Mouse (Mus musculus) spleen, postnatal 4 days (tissue): ENCODE measurements around the gene Thoc3.

Experiments
- DNase-seq, 2 experiments: peaks; one replicate each; pipeline ENCODE4 v3.0.0; 2022; ENCODE audit warnings: low spot score in 2 of 2

Gene Thoc3

DNA sequence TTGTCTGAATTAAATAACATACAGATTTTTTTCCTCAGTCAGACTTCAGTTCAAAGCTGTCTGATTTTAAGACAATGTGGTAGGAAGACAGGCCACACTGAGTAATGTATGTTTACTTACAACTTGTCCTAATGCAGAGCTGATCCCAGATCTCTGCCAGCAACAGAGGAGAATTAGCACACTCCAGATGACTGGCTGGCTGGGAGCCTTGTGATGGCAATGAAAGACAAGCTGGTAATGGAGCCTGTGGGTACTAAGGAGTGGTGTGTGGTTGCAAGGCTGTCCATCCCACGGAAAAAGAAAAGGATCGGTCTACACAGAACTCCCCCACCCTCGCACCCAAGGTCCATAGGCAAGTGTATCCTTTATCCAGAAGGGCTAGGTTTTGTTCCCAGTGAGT lies 25.0 kb downstream of the Thoc3 start:
- DNase-seq = no peak

DNA sequence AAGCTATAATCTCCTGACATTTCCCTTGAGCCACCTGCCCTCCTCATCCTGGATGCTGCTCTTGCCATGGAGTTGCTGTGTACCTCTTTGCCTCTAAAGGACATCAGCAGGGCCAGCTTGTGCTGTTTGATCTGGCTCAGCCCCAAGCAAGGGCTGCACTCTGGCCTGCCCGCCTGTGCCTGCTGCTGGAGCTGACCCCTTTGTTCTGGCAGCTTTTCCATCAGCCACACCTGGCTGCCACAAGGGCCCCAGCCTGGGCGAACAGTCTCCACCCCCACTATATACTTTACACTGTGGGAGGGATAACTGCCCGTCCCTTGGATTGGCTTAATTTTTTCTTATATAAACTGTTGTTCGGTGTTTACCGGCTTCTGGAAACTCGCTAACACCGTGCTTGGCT lies 28.7 kb downstream of the Thoc3 start:
- DNase-seq = no peak

DNA sequence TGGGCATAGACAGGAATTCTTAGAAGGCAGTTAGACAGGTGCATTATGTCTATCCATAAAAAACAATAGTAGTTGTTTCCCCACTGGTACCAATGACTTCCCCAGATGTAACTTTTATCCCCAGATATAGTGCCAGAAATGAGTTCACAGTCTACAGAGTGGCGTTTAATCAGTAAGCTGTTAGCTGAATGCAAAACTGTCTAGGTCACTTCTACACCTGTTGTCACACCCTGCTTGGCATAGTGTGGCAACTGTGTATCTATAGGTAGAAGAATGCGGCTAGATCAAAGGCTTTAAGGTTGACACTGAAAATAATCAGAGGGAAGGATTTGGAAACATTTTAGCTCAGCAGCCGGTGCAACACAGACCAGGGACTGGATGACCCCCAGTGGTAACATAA lies 29.8 kb downstream of the Thoc3 start:
- DNase-seq = no peak

DNA sequence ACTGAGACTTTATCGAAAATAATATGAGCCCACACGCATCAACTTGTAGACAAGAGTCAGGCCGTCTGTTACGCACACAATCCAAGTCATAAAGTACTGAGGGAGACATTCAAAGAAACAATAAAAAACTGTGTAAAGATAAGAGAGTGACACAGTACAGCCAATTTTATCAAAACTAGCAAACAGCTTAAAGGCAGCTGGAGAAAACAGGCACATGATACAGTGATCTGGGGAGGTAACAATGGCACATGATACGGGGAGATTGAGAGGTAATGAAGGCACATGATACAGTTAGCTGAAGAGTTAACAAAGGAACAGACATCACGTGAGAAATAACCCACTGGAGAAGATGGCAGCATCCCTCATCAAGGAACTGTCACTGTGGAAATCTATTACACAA lies 31.6 kb downstream of the Thoc3 start:
- DNase-seq = no peak

DNA sequence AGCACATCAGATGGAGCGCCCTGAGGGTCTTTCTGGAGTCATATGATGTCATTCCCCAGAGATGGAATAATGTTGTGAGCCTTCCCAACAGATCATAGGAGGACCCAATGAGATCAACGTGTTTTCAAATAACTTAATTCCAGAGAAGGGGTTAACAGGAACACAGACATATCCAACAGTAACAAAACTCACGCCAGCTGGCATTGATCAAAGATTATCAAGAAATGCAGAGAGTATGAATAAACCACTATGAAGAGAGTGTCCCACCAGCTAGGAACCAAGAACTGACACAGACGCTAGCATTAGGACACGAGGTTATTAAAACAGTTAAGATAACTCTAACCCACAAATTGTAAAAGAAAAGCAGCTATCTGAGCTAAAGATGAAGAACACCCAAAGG lies 32.0 kb downstream of the Thoc3 start:
- DNase-seq = no peak

DNA sequence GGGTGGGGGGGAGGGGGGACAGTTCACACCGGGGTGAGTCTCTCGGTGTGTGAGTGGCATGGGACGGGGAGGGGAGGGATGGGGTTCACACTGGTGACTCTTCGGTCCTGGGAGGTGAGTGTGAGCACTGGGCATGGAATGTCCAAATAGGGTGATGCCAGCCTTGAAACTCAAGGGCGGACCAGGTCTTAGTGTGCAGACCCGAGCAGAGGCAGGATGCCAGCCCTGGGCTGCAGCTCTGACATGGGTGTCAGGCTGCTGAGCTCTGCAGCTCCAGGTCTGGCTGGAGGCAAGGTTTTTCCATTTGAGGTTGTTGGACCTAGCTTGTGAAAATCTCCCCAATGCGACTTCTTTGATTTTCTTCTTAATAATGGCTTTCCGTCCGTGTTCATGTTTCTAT lies 37.5 kb downstream of the Thoc3 start:
- no peak for DNase-seq

DNA sequence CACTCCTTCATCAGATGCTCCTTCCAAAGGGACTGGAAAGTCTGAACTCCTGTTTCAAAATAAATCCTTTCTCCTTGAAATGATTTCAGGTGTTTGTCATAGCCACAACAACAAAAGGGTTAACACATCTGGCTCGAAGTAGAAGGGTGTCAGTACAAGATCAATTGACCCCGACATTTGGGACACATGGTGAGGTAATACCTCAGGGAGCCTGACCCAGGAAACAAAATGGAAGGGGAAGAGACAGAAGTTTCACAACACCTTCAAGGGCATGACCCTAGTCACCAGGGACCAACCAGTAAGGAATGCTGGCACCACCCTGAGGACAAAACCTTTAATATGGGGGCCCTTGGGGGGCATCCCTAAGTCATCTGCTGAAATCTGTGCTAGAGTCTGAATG lies 38.6 kb downstream of the Thoc3 start:
- no peak for DNase-seq

DNA sequence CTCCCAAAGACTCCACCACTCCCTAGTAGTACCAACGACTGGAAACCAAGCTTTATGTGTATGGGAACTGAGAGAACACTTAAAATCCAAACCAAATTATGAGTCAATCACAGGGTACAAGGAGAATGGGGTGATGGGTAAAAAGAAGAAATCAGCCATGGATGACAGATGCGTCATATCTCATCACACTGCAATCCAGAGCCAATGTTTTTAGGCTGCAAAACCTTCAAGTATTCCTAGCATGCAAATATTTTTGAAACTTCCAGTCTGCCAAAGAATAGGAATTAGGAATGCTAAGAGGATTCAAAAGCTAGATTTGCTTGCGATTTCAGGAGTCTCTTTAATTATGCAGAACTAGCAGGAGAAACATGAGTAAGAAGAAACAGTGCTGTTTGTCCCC lies 39.9 kb downstream of the Thoc3 start:
- DNase-seq = no peak

DNA sequence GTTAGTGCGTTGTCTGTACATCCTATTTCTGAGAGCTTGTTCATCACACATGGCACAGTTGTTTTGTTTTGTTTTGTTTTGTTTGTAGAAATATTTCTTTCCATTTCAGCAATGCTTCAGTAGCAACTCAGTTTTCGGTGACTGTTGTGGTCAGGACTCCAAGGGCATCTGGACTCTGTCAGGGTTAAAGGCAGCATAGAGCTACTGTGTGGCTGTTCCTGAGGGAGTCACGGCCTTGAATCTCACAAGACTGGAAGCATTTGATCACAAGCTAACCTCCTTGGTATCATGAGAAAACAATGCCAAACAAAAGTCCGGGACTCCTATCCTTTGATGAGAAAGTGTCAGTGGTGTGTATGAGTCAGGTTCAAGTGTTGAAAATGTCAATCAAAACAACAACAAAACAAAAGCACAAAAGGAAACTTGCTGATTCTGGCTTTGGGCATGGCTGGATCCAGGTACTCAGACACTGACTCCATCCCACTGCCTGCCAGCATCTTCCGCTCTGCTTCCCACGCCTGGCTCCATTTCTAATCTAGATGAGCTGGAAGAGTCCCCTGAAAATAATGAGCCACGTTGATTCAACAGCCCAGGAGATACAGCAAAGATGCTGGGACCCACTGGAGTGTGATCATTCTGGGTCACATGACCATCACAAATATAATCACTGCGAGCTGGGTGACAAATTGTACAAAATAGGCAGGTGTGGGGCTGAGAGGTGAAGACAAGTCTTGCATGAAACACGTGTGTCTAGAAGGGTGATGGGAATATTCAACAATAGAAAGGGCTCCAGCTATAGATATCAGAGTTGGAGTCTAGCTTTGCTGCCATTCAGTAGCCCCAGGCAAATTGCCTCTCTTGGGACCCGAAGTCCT lies 41.6 kb downstream of the Thoc3 start:
- DNase-seq = no peak

DNA sequence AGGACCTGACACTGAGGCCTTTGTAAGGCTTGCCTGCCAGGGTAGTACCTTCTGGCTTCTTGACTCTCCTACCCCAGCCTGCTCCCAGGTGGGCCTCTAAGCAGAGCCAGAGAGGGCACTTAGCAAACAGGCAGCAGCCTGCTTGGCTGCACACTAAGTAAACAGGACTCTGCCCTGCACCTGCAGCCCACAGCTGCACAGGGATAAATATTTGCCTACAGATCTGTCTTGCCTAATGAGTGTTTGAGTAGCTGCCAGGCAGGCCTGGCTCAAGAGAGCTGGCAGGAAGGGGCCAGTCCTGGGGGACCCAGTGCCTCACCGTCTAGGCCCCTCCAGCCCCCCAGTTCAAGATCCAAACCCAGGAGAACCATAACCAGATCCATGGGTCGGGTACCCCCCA lies 43.4 kb downstream of the Thoc3 start:
- peak; percentile 59 to 72 for DNase-seq

DNA sequence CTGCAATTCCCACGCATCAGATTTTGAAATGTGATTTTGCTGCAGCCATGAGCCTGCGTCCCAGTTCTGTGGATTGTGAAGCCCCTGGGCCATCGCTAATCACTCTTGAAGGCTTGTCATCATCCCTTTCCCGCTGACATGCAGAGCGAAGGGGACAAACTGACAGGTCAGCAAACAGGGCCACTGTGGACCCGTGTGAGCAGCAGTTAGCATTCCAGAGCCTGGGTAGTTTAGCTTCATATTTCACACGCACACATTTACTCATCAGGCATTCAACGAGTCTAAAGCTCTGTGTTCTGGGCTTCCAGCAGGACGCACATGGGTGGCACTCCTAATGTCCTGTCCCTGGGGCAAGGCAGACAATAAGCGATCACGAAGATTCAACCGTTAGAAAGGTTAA lies 48.4 kb downstream of the Thoc3 start:
- DNase-seq = no peak

DNA sequence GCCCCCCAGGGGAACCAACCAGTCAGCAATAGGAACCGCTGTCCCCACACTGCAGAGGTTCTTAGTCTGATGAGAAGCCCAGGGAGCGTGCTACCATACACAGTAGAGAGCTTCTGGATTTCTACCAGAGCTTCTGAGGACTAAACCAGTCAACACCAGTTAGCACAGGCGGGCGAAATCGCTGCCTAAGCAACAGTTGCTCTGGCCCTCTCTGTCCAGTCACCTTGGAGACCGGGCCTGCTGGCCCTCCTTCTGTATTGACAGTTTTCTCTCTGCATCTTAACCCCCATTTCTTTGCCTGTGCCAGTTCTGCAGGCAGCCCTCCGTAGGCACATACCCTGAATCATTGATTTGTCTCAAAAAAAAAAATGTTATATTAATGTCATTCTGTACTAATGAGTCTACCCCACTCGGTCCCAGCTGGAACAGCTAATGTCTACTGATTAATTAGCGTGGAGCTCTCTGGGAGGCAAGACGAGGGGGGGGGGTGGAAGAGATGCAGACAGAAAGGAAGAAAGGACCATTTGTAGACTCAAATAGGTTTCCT lies 49.8 kb downstream of the Thoc3 start:
- no peak for DNase-seq

DNA sequence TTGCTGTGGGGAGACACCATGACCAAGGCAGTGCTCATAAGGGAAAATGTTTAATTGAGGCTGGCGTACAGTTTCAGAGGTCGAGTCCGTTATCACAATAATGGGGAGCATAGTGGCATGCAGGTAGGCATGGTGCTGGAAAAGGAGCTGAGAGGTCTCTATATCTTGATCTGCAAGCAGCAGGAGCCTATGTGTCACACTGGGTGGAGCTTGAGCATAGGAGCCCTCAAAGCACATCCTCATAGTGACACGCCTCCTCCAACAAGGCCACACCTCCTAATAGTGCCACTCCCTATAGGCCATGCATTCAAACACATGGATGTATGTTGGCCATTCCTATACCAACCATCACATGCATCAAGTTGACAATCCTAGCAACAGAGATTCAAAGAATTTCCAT lies 53.6 kb downstream of the Thoc3 start:
- DNase-seq = no peak

DNA sequence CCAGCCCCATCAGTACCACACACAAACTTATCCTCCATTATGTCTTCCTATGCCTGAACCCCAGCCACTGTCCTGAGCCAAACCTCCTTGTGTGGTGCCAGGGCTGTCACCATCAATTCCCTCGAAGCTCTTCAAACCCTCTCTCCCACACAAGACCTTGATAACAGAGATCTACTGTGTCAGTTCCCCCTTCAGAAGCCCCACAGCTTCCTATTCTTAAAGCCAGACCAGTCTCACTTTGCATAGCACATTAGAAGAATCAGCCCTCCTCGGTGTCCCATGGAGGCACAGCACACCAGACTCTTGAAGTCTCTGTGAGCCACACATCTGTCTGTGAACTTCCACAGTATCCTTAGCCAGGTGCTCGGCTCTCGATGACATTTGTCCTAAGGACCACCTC lies 55.9 kb downstream of the Thoc3 start:
- no peak for DNase-seq

DNA sequence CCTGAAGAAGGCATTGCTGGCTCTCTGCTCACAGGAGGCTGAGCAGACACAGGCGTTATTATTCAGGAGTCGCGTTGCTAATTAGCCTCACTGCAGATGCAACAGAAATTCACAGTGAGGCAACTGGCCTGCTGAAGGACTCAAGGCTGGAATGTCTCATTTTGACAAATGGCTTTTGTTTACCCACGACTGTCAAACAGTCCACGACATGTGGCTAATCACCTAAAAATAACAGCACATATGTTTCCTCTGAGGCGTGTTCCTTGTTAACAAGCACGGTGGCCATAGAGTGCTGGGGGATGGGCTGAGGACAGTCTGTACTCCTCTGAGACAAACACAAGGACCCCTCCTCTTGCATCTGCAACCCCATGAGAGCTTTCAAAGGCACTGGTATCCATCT lies 56.4 kb downstream of the Thoc3 start:
- peak in 1 of 2 experiments; percentile 40 for DNase-seq

DNA sequence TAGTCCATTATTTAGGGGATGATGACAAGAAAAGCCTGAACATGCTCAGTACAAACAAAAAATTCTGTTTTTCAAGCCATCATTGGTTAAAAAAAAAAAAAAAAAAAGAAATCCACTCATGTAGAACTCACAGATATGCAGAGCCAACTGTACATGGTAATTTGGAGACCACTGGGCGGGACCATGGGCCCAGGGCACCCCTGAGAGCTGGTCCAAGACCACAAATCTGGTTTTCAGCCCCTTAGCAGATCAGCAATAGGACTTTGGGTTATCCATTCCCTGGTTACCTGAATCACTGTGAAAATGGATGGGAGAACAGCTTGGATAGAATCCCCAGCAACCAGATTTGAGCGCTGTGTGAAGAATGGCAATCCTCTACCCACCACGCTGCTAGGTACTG lies 57.0 kb downstream of the Thoc3 start:
- peak in 1 of 2 experiments; percentile 41 for DNase-seq
